Mouse (Mus musculus) kidney, adult 2 months (tissue): ENCODE data around the gene Sar1b.

Experiments
- CTCF ChIP-seq: fragments of 200-500 bp; conservative IDR thresholded peaks from 2 replicates; pipeline ENCODE4 v1.5.1; 2011; ENCODE audit warnings: low read depth, mild to moderate bottlenecking, control low read depth, low read length, moderate library complexity, mixed read lengths; ENCODE audit not compliant: insufficient read depth, insufficient read length
- POLR2A ChIP-seq: fragments of 200-500 bp; IDR thresholded peaks from one replicate; pipeline ENCODE4 v1.6.1; 2011; ENCODE audit warnings: low read depth, low read length, control low read depth

- TF ChIP-seq CTCF = no peak
- TF ChIP-seq POLR2A = no peak
Observed at GRCm38 (mm10) chr11:51818837-51819236, 55.4 kb downstream of the Sar1b start.
